Mouse (Mus musculus) stomach, postnatal 0 days (tissue): Measurements from ENCODE around the gene Rbmy.
"Not testable (repeated sequence)": the region's sequence is repeated elsewhere in the genome, so short reads cannot be mapped to it uniquely, and the experiment has no call there.

Source experiments
- CTCF ChIP-seq: IDR thresholded peaks from 2 replicates; pipeline ENCODE4 v1.5.1; 2016; ENCODE audit warnings: antibody characterized with exemption, low read depth, mild to moderate bottlenecking, moderate library complexity
- EP300 ChIP-seq: optimal IDR thresholded peaks from 2 replicates; pipeline ENCODE3; 2016; ENCODE audit warnings: antibody characterized with exemption

- not testable (repeated sequence) for TF ChIP-seq CTCF, EP300
Observed at GRCm38 (mm10) chrY:2830380-2830779, at the start of gene Rbmy, which contains the start of gene Gm10256.
